Mouse (Mus musculus): ENCODE measurements at regions not wholly inside any gene's neighbourhood (a gene's known extent, or its start where the extent isn't known, plus 50 kb on each side); places are given as distances from the start of the nearest gene placed in this dataset.

DNA sequence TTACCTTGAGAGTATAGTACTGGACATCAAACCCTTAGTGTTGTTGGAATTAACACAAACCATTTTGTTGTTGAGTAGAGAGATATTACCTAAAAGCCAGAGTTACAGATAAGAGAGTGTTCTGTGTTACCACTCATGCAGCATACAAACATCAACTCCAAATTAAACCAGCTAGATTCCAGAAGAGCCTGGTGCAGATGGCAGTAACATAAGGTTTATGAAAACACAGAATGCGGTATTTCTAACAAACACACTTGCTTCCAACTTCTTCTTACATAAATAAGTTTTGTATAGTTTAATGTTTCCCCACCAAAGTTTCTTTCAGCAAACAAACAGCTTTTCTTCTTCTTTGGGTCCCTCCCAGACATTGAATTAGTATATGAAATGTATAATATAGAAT lies 675.1 kb downstream of the Adgrl2 start:
- TF ChIP-seq CTCF (IDR thresholded peaks at IDR 0.05; ENCODE audit: borderline replicate concordance, extremely low read depth, insufficient read depth, insufficient read length) (no peak), POLR2A (IDR thresholded peaks at IDR 0.05; ENCODE audit: borderline replicate concordance, extremely low read depth, insufficient read depth, insufficient read length, poor library complexity, severe bottlenecking) (no peak)
